Mouse (Mus musculus): Measurements from ENCODE around the gene Stx4a. TPM values are rescaled to one million over a fixed set of nuclear protein-coding genes. Genes with fewer than 3 reads are reported as not detected.
"Not testable (repeated sequence)": the region's sequence is repeated elsewhere in the genome, so short reads cannot be mapped to it uniquely, and the experiment has no call there.

Gene Stx4a
- total RNA-seq (2021) (10 to 100 TPM; 68.4 to 71.9 TPM), polyA plus RNA-seq (2012; rRNA removed) (79.3 and 83.0 TPM in 2 replicates)
- long read RNA-seq, partial matches to known transcripts = 0 of 6 reads
- long read RNA-seq, other reads (novel, unspliced or antisense) = 3 of 6 reads

DNA sequence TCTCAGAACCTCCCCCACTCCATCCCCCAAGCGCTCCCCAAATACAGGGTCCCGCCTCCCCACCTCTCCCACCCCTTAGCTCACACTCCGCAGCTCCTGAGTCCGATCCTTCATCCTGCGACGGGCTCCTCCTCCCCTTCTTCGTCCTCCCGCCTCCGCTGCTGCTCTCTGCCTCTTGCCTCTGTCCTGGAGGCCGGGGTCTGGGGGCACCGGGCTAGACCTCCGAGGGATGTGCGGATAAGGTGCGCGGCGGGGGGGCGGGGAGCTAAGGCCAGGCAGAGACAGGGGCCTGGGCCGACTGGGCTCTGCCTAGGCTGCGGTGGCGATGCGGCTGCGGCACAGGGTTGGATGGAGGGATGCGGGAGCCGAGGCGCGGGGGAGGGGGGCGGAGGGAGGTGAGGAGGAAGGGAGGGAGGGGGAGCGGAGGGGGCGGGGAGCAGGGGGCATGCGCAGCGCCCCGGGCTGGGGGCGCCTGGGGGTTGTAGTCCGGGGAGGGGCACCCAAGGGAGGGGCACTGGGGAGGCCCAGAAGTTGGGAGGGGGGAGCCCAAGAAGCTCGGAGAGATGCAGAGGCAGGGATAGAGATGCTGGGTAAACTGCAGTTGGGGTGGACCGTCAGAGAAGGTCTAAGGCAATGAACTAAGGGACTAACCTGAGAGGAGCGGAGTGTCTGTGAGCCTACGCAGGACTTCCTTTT lies at the start of gene Stx4a, which contains the start of gene Stx1b:
Stx4a (plus strand) TSS at position 119 of the 696 bp plus-strand sequence.
Stx1b (minus strand) TSS at position 374 of the 696 bp plus-strand sequence.
- Histone ChIP-seq H3K27me3 (ENCODE audit: control insufficient read depth, insufficient read depth, low read length) (no peaks in the 10 kb centered on the region), H3K4me3 (peak within 1 kb of the TSS; percentile 28; the same call in 1 of the 2 replicates), H3K4me1 (ENCODE audit: control insufficient read depth, insufficient read depth, low read length) (no peaks in the 10 kb centered on the region), H3K9ac (ENCODE audit: low read depth, low read length) (peak within 1 kb of the TSS; percentile 63; the same call in 1 of the 2 replicates), H3K36me3 (ENCODE audit: control insufficient read depth, insufficient read depth, low read length) (no peaks in the 10 kb centered on the region), H3K27ac (no peak within 1 kb of the TSS), H3K79me2 (replicated peaks; ENCODE audit: control insufficient read depth, insufficient read depth, low read length) (no peaks in the 10 kb centered on the region)
- TF ChIP-seq POLR2A (IDR thresholded peaks at IDR 0.05; ENCODE audit: insufficient read depth, low read depth, low read length) (no peak), EP300 (IDR thresholded peaks at IDR 0.05; ENCODE audit: insufficient read depth, low read depth, low read length) (no peak), CTCF (IDR thresholded peaks at IDR 0.05) (no peak)
- intact Hi-C loops (cut with DNase I) = no loop called here
- DNase-seq = no peak
- WGBS = 15% methylated on average over 34 of the region's 38 CpGs

DNA sequence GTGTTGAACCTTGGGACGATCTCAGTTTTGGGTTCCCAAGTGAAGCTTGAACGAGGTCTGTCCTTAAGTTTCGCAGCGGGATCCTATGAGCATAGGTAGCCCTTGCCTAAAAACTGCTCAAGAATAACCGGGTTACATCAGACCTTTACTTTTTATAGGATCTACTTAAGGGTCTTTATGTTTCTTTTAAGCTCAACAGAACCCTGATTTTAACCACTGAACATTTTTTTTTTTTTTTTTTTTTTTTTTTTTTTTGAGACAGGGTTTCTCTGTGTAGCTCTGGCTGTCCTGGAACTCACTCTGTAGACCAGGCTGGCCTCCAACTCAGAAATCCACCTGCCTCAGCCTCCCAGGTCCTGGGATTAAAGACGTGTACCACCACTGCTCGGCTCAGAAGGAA lies 48.3 kb upstream of the Stx4a start:
- H3K9ac ChIP-seq (ENCODE audit: low read depth, low read length) = peak overlapping the region; percentile 71
- peak overlapping the region; percentile 94 for H3K4me3 ChIP-seq
- not testable (repeated sequence) for H3K79me2 ChIP-seq (replicated peaks; ENCODE audit: control insufficient read depth, insufficient read depth, low read length); DNase-seq; H3K27me3 ChIP-seq (ENCODE audit: control insufficient read depth, insufficient read depth, low read length); H3K4me1 ChIP-seq (ENCODE audit: control insufficient read depth, insufficient read depth, low read length); H3K36me3 ChIP-seq (ENCODE audit: control insufficient read depth, insufficient read depth, low read length)
- WGBS = 68% methylated on average over 7 of the region's 7 CpGs
- intact Hi-C loops (cut with DNase I) = loop anchor here (5.0 kb wide), 1 partner anchor 101 kb away; the partner anchor contains the start of genes Zfp646 and Zfp668
- peak overlapping the region; percentile 99 for H3K27ac ChIP-seq

- H3K4me3 ChIP-seq = peak within 1 kb of the TSS; percentile 94
- intact Hi-C loops (cut with DNase I) = loop anchor here (5.0 kb wide), 1 partner anchor 101 kb away; the partner anchor contains the start of genes Zfp646 and Zfp668
- H3K27me3 ChIP-seq (ENCODE audit: control insufficient read depth, insufficient read depth, low read length) = no peaks in the 10 kb centered on the region
- H3K27ac ChIP-seq = peak within 1 kb of the TSS; percentile 99
- H3K36me3 ChIP-seq (ENCODE audit: control insufficient read depth, insufficient read depth, low read length) = peaks cover 4% of the 10 kb centered on the region
- H3K79me2 ChIP-seq (replicated peaks; ENCODE audit: control insufficient read depth, insufficient read depth, low read length) = 0 out of 2 replicates have a peak, but pooled peaks cover 2% of the 10 kb centered on the region
- H3K9ac ChIP-seq (ENCODE audit: low read depth, low read length) = peak within 1 kb of the TSS; percentile 93
- peak; percentile 88 to 93 for DNase-seq
- H3K4me1 ChIP-seq (ENCODE audit: control insufficient read depth, insufficient read depth, low read length) = no peaks in the 10 kb centered on the region; the same call in 1 of the 2 replicates
- peak; percentile 30; the same call in 1 of the 2 replicates for TF ChIP-seq EP300 (IDR thresholded peaks at IDR 0.05; ENCODE audit: insufficient read depth, low read depth, low read length)
- TF ChIP-seq POLR2A (IDR thresholded peaks at IDR 0.05; ENCODE audit: insufficient read depth, low read depth, low read length) = peak; percentile 63
- TF ChIP-seq CTCF (IDR thresholded peaks at IDR 0.05) = no peak
- WGBS = under 1% methylated on average over 23 of the region's 23 CpGs
These were observed 47.7 kb upstream of the Stx4a start, which contains the start of gene Setd1a for GRCm38 (mm10) chr7:127776426-127776825. TSS of gene Setd1a (plus strand) at chr7:127776670.

DNA sequence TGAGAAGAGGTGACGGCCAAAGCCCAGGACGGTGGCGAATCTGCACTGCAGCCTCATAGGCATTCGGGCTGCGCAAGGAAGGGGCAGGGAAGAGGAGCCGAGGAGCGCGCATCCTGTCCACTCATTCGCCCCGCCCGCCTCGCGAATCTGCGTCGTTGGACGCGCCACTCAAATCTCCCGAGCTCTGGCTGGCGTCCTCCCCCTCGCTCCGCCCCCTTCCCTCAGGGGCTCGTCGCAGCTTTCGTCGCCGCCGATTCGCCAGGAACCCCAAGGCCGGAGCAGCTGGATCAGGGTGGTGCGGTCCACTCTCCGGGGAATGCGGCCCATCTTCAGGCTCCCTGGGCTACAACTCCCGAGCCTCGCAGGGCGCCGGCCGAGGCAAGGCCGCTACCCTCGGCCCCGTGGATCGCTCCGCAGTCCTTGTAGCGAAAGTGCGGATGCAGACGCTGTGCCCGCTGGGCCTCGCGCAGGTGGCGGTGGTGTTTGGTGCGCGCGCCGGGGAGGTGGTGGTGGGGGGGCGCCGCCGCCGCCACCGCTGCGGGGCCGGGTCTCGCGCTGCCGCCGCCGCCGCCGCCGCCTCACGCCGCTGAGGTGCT lies 47.1 kb upstream of the Stx4a start:
- Histone ChIP-seq H3K36me3 (ENCODE audit: control insufficient read depth, insufficient read depth, low read length) (peaks cover 6% of the 10 kb centered on the region), H3K4me3 (peak overlapping the region; percentile 94), H3K9ac (ENCODE audit: low read depth, low read length) (peak overlapping the region; percentile 93), H3K4me1 (ENCODE audit: control insufficient read depth, insufficient read depth, low read length) (no peaks in the 10 kb centered on the region; the same call in 1 of the 2 replicates), H3K27me3 (ENCODE audit: control insufficient read depth, insufficient read depth, low read length) (no peaks in the 10 kb centered on the region), H3K79me2 (replicated peaks; ENCODE audit: control insufficient read depth, insufficient read depth, low read length) (0 out of 2 replicates have a peak, but pooled peaks cover 2% of the 10 kb centered on the region), H3K27ac (peak overlapping the region; percentile 99)
- peak; percentile 96 to 97 for DNase-seq
- intact Hi-C loops (cut with DNase I) = loop anchor here (5.0 kb wide), 1 partner anchor 100 kb away; the partner anchor contains the start of genes Zfp646 and Zfp668
- under 1% methylated on average over 51 of the region's 70 CpGs for WGBS
- peak; percentile 65; the same call in 1 of the 2 replicates for TF ChIP-seq POLR2A (IDR thresholded peaks at IDR 0.05; ENCODE audit: insufficient read depth, low read depth, low read length)
- no peak for TF ChIP-seq EP300 (IDR thresholded peaks at IDR 0.05; ENCODE audit: insufficient read depth, low read depth, low read length)

DNA sequence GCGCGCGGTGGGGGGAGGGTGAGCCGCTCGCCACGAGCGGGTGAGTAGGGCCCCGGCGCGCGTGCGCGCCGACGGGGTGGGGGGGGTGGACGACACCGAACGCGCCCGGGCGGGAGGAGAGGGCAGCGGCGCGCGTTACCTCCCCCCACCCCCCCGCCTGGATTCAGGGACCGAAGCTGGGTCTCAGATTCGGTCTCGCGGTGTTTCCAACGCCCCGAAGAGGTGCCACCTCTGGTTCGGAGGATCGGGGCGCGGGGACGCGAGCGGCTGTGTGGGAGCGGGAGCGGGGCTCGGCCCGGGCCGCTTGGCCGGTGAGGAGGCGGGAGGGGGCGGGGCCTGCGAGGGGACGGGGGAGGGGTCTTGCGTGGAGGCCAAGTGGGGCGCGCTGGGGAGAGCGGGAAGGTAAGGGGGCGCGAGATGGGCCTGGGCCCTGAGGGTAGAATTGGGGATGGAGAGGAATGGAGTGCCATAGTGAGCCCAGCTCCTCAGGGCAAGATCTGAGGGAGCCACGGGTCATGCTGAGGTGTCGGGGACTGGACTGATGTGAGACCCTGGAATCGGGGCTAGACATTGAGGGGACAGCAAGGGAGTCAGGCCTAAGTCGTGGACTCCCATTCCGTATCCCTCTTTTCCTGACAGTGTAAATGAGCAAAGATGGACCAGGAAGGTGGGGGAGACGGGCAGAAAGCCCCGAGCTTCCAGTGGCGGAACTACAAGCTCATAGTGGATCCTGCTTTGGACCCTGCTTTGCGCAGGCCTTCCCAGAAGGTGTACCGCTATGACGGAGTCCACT lies 46.4 kb upstream of the Stx4a start:
- H3K4me1 ChIP-seq (ENCODE audit: control insufficient read depth, insufficient read depth, low read length) = no peaks in the 10 kb centered on the region; the same call in 1 of the 2 replicates
- intact Hi-C loops (cut with DNase I) = loop anchor here (5.0 kb wide), 1 partner anchor 100 kb away; the partner anchor contains the start of genes Zfp646 and Zfp668
- TF ChIP-seq EP300 (IDR thresholded peaks at IDR 0.05; ENCODE audit: insufficient read depth, low read depth, low read length) (no peak), POLR2A (IDR thresholded peaks at IDR 0.05; ENCODE audit: insufficient read depth, low read depth, low read length) (0 out of 2 replicates have a peak, but pooled peaks have one; percentile 13)
- peak overlapping the region; percentile 93 for H3K9ac ChIP-seq (ENCODE audit: low read depth, low read length)
- peak overlapping the region; percentile 94 for H3K4me3 ChIP-seq
- H3K36me3 ChIP-seq (ENCODE audit: control insufficient read depth, insufficient read depth, low read length) = peaks cover 6% of the 10 kb centered on the region
- 0 out of 2 replicates have a peak, but pooled peaks cover 2% of the 10 kb centered on the region for H3K79me2 ChIP-seq (replicated peaks; ENCODE audit: control insufficient read depth, insufficient read depth, low read length)
- 1% methylated on average over 52 of the region's 66 CpGs for WGBS
- peak in 1 of 2 experiments; percentile 75 for DNase-seq
- H3K27me3 ChIP-seq (ENCODE audit: control insufficient read depth, insufficient read depth, low read length) = no peaks in the 10 kb centered on the region
- peak overlapping the region; percentile 99 for H3K27ac ChIP-seq
